Mouse (Mus musculus) Patski (cell line): Measurements from ENCODE around the gene Auh. TPM values are rescaled to one million over a fixed set of nuclear protein-coding genes. Genes with fewer than 3 reads are reported as not detected.

Experiments
- ATAC-seq: fragments of 100-300 bp; one replicate; pipeline ENCODE4 v1.8.0; 2021
- CTCF ChIA-PET: fragments of 350-600 bp; sonication (Branson Sonifier 250); formaldehyde crosslinking; loops from one replicate; lab custom pipeline; 2022; ENCODE audit warnings: inconsistent platforms; lab: Charles Lee
- POLR2A ChIA-PET: fragments of 350-600 bp; sonication (Branson Sonifier 250); formaldehyde crosslinking; loops from one replicate; lab custom pipeline; 2022; ENCODE audit warnings: antibody characterized with exemption, inconsistent platforms; lab: Charles Lee
- DNase-seq: peaks from one replicate; pipeline ENCODE4 v3.0.0-alpha.2; 2011; ENCODE audit warnings: low read depth, low spot score
- H3K27me3 ChIP-seq: fragments of 371-371 bp; one replicate; pipeline ENCODE4 v1.5.1; 2021
- CTCF ChIP-seq: fragments of 100-300 bp; IDR thresholded peaks from one replicate; pipeline ENCODE4 v1.5.1; 2021
- in situ Hi-C: fragments of 300-500 bp; cut with MboI; formaldehyde crosslinking; loops from 3 replicates; pipeline ENCODE4 v1.11.1; 2018; ENCODE audit warnings: low pct_unique_long_range_greater_than_20kb, mixed read lengths
- polyA plus RNA-seq: library from polyadenylated mRNA; unstranded; gene quantifications from one replicate; pipeline ENCODE4 v1.2.3, GENCODE M21; 2021

Auh gene
- polyA plus RNA-seq, 1 experiment from 2014 or later, result 74.2 TPM

DNA sequence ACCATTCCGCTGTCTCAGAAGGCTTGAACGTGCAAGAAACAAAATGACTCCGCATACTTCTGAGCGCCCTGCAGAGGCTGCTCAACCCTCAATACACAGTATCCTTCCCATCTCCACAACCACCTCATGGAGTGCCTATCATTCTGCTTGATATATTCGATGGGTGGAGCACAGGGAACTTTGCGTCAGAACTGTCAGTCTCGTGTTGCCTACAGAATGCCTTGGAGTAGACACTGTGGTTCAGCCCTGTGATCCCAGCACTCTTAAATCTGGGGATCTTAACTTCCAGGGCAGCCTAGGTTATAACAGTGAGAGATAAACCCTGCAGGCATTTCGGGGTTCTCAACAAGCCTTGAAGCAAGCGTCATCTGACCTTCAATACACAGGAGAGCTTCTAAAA, 1.1 kb downstream of the Auh start:
- ChIA-PET CTCF (no interaction called here), POLR2A (interaction anchor here (0.5 to 1.4 kb wide), 4 partner anchors 8 to 52 kb away, joined by 3 to 8 read pairs (median 4); partner anchors contain the start of gene Nfil3)
- in situ Hi-C loops, result no loop called here
- no peak for DNase-seq
- no peaks in the 10 kb centered on the region for H3K27me3 ChIP-seq
- no peak for TF ChIP-seq CTCF
- ATAC-seq, result no peak

DNA sequence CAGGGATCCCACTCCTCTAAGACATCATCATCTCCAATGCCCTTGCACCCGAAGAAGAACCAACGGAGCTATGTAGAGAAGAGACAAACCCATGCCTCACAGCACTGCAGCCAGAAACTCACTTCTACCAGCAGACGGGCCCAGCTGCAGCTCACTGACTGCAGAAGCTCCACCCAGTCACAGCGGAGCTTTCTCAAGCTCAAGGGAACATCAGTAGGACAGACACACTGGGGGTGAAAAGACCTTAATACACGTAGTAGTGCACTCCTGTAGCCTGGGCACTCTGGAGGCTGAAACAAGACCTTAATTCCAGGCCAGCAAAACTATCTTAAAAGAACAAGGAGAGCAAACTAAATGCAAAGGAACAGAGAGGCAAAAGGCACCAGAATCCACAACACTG, 5.0 kb downstream of the Auh start:
- TF ChIP-seq CTCF, result no peak
- ATAC-seq (no peak), DNase-seq (no peak)
- H3K27me3 ChIP-seq, result no peaks in the 10 kb centered on the region
- ChIA-PET CTCF (interaction anchor here (1.5 to 1.6 kb wide), 2 partner anchors 9 to 20 kb away, joined by 3 read pairs; no protein-coding TSS in a partner anchor), POLR2A (no interaction called here)
- in situ Hi-C loops, result no loop called here

DNA sequence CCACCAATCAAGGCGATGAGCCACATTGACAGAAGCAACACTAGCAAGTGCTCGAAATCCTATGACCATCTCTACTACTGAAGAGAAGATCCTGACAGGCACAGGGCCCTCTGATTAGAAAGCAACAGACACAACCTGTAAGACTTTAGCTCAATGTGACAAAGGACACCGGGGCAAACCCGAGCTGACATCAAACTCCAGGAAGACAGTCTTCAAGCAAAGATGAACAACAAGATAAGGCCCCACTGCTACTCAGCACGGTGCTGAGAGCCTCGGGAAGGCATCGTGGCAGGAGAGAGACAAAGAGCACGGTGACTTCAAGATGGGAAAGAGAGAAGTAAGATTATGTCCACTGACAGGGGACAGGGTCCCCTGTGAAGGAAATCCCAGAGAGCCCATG, 7.5 kb downstream of the Auh start:
- POLR2A ChIA-PET, result interaction anchor here (1.0 kb wide), 1 partner anchor 14 kb away, joined by 3 read pairs; no protein-coding TSS in a partner anchor
- H3K27me3 ChIP-seq, result no peaks in the 10 kb centered on the region
- TF ChIP-seq CTCF, result no peak
- in situ Hi-C loops, result no loop called here
- DNase-seq (no peak), ATAC-seq (no peak)
- CTCF ChIA-PET, result no interaction called here

DNA sequence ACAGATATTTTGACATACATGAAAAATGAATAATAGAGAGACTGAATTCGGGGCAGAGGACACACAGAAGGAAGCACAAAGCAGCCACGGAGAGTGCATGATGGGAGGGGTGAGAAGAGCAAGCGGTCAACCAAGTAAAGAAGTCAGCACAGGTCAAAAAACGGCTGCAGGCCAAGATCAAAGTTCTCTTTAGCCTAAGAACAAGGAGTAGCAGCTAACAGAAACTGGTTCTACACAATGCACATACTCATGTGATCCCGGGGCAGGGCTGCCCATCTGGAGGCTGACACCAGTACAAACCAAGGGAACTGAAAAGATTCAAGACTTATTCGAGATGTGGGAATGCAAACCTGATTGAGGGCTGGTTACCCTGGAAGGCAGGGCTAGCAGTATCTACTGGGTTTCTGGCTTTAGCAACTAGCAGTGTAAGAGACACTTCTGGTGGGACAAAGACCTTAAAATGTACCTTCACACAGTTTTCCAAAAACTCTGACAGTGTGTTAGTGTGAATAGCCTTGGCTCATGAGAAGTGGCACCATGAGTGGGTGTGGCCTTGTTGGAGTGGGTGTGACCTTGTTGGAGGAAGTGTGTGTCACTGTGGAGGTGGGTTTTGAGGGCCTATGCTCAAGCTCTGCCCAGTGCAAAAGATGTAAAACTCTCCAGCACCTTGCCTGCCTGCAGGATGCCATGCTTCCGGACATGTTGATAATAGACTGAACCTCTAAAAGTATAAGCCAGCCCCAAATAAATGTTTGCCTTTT, 8.2 kb downstream of the Auh start:
- H3K27me3 ChIP-seq, result no peaks in the 10 kb centered on the region
- DNase-seq (no peak), ATAC-seq (no peak)
- ChIA-PET POLR2A (interaction anchor here (1.0 kb wide), 1 partner anchor 13 kb away, joined by 3 read pairs; no protein-coding TSS in a partner anchor), CTCF (no interaction called here)
- TF ChIP-seq CTCF, result no peak
- in situ Hi-C loops, result no loop called here

DNA sequence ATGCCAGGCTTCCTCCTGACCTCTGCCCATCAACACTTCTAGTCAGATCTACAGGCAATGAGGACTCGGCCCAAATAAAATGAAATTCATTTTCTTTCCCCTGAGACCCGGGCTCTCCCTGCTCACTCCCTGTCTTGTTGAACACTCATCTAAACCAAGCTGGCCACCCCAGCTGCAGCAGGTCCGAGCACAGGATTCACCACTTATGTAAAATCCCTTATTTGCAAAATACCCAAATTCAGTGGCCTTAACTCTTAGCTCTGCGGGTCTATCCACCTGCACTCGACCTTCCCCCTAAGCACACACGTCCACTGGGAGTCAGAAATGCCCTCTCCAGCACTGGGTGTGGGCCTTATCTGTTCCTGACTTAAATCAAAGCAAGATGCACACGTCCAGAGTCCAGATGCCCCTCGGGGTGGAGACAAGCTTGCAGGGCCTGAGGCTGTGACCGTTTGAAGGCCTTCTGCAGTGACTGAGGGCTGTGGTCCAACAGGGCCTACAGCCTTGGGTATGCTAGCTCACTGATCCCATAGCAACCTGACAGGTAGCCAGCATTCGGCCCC, 9.6 kb downstream of the Auh start:
- CTCF ChIA-PET, result no interaction called here
- in situ Hi-C loops, result no loop called here
- no peak for DNase-seq
- no peaks in the 10 kb centered on the region for H3K27me3 ChIP-seq
- no peak for TF ChIP-seq CTCF
- ATAC-seq, result no peak
- POLR2A ChIA-PET, result no interaction called here

DNA sequence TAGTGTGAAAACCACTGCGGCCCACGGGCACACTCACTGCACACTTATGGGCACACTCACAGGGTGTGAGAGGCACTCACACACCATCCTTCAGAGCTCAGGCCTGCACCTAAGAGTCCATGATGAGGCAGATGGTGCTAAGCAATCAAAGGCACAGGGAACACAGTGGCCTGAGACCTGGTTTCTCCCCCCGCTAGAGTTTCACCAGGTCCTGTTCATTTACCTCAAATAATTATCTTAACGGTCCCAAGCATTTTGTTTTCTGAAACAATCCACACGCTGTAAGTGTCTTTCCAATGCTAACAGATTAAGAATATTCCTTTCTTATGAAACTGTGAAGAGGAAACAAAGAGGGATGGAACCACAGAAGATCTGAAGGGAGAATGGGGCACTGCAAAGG, 11.1 kb downstream of the Auh start:
- POLR2A ChIA-PET, result no interaction called here
- no peaks in the 10 kb centered on the region for H3K27me3 ChIP-seq
- TF ChIP-seq CTCF, result no peak
- in situ Hi-C loops, result no loop called here
- CTCF ChIA-PET, result interaction anchor here (0.9 kb wide), 1 partner anchor 57 kb away, joined by 3 read pairs; no protein-coding TSS in a partner anchor
- DNase-seq (no peak), ATAC-seq (no peak)

DNA sequence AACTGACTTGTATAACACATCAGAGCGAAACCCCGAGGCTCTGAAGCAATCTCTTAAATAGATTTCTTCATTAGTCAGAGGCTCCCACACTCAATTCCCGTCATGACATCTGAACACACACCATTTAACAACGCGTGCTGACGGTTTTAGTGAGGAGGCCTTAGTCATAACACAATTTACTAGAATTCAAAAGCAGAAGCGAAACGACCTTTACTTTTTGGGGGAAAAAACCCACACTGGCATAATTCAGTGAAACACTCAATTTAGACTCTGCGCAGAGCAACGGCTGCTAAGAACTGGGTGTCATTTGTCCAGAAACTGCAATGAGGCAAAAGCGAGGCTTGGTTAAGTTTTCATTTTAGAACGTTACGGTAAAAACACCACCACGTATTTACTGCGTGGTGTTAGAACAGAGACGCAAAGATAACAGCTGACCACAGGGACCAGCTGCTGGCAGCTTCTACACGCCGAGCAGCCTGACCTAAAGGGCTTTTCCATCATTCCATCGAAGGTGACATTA, 14.8 kb downstream of the Auh start:
- ChIA-PET CTCF (interaction anchor here (1.1 kb wide), 1 partner anchor 68 kb away, joined by 3 read pairs; no protein-coding TSS in a partner anchor), POLR2A (interaction anchor here (0.6 kb wide), 1 partner anchor 23 kb away, joined by 4 read pairs; no protein-coding TSS in a partner anchor)
- in situ Hi-C loops, result no loop called here
- no peak for DNase-seq
- no peak for TF ChIP-seq CTCF
- ATAC-seq, result no peak
- no peaks in the 10 kb centered on the region for H3K27me3 ChIP-seq

DNA sequence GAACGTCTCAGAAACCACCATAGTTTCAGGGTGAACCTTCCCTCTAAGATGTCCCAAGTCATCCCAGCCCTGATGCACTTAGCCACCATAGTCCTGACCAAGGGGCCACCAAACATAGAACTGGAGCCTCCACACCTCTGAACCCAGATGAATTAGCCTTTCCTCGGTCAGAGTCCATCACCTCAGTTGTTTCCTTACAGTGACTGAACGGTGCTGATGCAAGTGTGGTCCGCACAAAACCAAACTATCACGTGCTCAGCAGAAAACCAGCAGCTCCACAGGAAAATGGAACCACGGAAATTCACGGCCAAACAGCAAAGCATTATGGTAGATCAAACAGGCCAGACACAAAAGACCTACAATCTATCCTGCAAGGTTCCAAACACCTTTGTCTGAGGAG, 15.6 kb downstream of the Auh start:
- CTCF ChIA-PET, result no interaction called here

DNA sequence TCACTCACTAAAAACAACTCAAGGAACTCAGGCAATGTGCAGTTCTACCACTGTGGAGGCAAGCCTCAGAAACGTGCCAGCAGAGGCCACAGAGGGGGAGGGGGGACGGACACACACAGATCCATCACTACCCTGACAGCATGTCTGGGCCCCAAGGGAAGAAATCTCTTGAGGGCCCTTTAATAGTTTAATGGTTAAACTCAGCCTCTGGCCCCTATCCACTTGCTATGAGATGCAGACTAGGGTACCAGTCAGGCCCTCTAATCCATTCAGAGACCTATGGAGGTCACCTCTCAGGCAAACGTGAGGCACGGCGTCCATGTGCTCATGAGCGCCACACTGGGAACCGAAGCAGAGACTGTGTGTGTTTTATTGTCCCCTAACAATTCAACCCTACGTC, 17.0 kb downstream of the Auh start:
- CTCF ChIA-PET, result no interaction called here
- ATAC-seq (no peak), DNase-seq (no peak)
- in situ Hi-C loops, result no loop called here
- POLR2A ChIA-PET, result no interaction called here
- H3K27me3 ChIP-seq, result no peaks in the 10 kb centered on the region
- no peak for TF ChIP-seq CTCF

More for the DNA sequence above, 15.6 kb downstream of the Auh start:
- ATAC-seq, result no peak
- DNase-seq, result no peak
- POLR2A ChIA-PET, result no interaction called here
- no peak for TF ChIP-seq CTCF
- H3K27me3 ChIP-seq, result no peaks in the 10 kb centered on the region
- in situ Hi-C loops, result no loop called here

DNA sequence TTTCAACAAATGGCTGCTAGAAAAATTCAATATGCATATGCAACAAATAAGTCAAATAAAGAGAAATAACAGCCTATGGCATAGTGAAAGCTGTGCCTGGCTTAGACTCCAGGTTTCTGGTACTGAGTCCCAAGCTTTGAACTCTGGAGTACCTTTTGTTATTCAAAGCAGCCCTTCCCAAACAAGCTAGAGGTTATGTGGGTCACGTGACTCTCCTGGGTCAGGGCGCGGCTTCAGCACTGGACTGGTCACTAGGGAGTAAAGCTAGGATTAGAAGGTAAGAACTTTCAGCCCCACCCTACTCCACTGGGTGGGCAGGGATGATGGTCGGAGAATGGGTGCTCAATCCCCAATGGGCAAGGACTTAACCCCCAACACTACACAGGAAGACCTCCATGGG, 18.2 kb downstream of the Auh start:
- no peak for DNase-seq
- ChIA-PET POLR2A (interaction anchor here (1.2 kb wide), 1 partner anchor 22 kb away, joined by 3 read pairs; no protein-coding TSS in a partner anchor), CTCF (interaction anchor here (1.5 kb wide), 1 partner anchor 13 kb away, joined by 4 read pairs; no protein-coding TSS in a partner anchor)
- TF ChIP-seq CTCF, result no peak
- in situ Hi-C loops, result no loop called here
- H3K27me3 ChIP-seq, result no peaks in the 10 kb centered on the region
- ATAC-seq, result no peak

DNA sequence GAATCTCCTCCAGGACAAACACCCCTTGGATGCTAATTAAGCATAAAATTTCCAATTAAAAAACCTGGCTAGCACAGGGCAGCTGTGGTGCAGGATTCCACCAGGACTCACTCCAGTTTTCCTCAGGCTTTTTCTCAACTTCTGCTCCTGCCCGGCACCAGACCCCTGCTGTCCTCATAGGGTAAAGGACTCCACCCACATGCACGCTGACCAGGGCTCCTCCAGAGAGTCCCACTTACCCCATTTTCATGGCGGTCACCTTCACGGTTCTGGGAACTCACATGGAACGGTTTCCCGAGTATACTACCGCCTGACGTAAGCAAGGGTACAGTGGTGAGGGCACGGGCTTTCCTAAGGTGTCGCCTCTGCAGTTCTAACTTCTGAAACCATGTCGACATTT, 23.2 kb downstream of the Auh start:
- no peak for TF ChIP-seq CTCF
- ChIA-PET POLR2A (no interaction called here), CTCF (no interaction called here)
- DNase-seq (no peak), ATAC-seq (no peak)
- no peaks in the 10 kb centered on the region for H3K27me3 ChIP-seq
- in situ Hi-C loops, result no loop called here
